Mouse (Mus musculus): ENCODE measurements around the gene Lrrc36. TPM values are rescaled to one million over a fixed set of nuclear protein-coding genes. Genes with fewer than 3 reads are reported as not detected.

Lrrc36 gene
- polyA plus RNA-seq, 1 experiment from 2014 or later = 0.12 TPM

DNA sequence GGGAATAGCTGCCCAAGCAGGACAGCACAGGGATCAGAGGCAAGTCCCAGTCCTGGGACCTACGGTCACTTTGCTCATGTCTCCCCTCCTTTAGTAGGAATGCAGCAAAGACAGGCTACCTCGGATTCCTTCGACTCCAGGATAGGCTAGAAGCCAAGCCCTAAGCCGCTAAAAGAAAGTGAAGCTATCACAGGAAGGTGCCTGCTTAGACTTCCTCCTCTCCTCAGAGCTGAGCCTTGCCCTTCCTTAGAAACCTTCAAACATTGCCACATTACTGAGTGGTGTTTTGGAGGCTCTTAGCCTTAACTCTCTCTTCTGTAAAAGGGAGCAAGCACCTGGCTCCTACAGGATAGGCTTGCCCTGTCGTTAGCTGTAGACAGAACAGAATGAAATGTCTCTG is 61.3 kb downstream of the Lrrc36 start:
- Histone ChIP-seq H3K4me3 (replicated peaks) (no peak overlapping the region), H3K27me3 (peaks cover 92% of the 10 kb centered on the region), H3K9ac (no peak overlapping the region), H3K9me3 (replicated peaks) (no peaks in the 10 kb centered on the region), H3K4me2 (no peak overlapping the region), H3K27ac (replicated peaks) (no peak overlapping the region), H3K36me3 (replicated peaks) (no peaks in the 10 kb centered on the region), H3K4me1 (replicated peaks) (peaks cover 51% of the 10 kb centered on the region)
- ATAC-seq (ENCODE audit: insufficient read depth) = no peak
- 22% methylated on average over 5 of the region's 5 CpGs for WGBS (ENCODE audit: insufficient replicate concordance)

DNA sequence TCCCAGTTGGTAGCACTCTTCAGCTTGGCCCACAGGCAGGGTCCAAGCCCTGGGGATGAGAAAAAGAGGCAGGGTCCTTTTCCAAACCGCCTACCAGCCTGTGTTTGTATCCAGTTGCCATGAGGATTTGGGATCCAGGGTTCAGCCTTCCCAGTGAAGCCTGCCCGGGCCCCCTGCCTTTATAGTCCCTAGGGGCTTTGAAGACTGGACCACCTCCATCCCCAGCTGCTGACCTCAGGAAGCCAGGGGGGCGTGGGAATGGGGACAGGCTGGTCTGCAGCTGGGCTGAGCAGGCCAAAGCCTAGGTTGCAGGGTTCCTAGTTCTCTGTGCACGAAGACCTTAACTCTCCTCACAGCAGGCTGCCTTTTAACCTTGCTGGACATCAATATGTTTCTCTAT is 61.9 kb downstream of the Lrrc36 start:
- Histone ChIP-seq H3K36me3 (replicated peaks) (no peaks in the 10 kb centered on the region), H3K9me3 (replicated peaks) (no peaks in the 10 kb centered on the region), H3K4me2 (no peak overlapping the region), H3K27me3 (peaks cover 92% of the 10 kb centered on the region), H3K27ac (replicated peaks) (no peak overlapping the region), H3K9ac (no peak overlapping the region), H3K4me3 (replicated peaks) (no peak overlapping the region), H3K4me1 (replicated peaks) (peaks cover 45% of the 10 kb centered on the region)
- ATAC-seq (ENCODE audit: insufficient read depth) = no peak
- 63% methylated on average over 4 of the region's 4 CpGs for WGBS (ENCODE audit: insufficient replicate concordance)

DNA sequence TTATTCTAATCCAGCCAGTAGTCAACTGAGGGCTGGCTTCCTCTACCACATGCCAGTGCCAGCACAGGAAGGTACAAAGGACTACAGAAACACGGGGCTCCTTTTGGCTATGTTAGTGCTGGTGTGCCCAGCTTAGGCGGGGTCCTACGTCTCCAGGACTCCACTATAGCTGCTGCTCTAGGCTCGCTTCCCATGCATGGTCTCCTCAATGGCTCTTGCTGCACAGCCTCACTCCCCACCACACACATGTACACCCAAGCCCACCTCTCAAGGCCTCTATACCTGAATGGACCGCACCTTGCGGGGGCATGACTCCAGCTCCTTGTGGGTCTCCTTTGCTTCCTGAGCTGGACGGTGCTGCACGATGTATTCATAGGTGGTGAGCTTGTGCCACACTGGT is 62.4 kb downstream of the Lrrc36 start:
- Histone ChIP-seq H3K36me3 (replicated peaks) (no peaks in the 10 kb centered on the region), H3K4me1 (replicated peaks) (peaks cover 40% of the 10 kb centered on the region), H3K4me2 (no peak overlapping the region), H3K9ac (no peak overlapping the region), H3K27me3 (peaks cover 87% of the 10 kb centered on the region), H3K27ac (replicated peaks) (no peak overlapping the region), H3K4me3 (replicated peaks) (no peak overlapping the region), H3K9me3 (replicated peaks) (no peaks in the 10 kb centered on the region)
- ATAC-seq (ENCODE audit: insufficient read depth) = no peak
- 80% methylated on average over 8 of the region's 8 CpGs for WGBS (ENCODE audit: insufficient replicate concordance)

DNA sequence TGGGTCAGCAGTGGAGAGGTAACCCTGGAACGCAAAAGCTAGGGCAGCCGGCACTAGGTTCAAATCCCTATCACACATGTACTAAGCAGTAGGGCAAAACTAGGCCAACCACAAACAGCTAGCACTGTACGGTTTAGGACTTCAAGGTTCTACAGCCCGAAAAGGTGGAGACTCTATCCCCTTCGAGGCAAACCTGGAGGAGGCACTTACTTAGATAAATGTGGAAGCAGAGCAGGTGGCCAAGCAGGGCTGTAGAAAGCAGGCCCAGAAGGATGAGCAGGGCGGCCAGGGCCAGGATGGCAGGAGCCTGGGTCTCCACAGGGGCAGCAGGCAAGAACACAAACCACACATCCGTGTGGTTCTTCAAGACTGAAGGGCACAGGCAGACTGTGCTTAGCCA is 62.8 kb downstream of the Lrrc36 start:
- H3K9me3 ChIP-seq (replicated peaks) = no peaks in the 10 kb centered on the region
- WGBS (ENCODE audit: insufficient replicate concordance) = 76% methylated on average over 7 of the region's 7 CpGs
- ATAC-seq (ENCODE audit: insufficient read depth) = no peak
- no peak overlapping the region for H3K4me3 ChIP-seq (replicated peaks)
- peaks cover 83% of the 10 kb centered on the region for H3K27me3 ChIP-seq
- no peak overlapping the region for H3K27ac ChIP-seq (replicated peaks)
- no peak overlapping the region for H3K4me2 ChIP-seq
- H3K9ac ChIP-seq = no peak overlapping the region
- H3K4me1 ChIP-seq (replicated peaks) = peaks cover 36% of the 10 kb centered on the region
- H3K36me3 ChIP-seq (replicated peaks) = no peaks in the 10 kb centered on the region

DNA sequence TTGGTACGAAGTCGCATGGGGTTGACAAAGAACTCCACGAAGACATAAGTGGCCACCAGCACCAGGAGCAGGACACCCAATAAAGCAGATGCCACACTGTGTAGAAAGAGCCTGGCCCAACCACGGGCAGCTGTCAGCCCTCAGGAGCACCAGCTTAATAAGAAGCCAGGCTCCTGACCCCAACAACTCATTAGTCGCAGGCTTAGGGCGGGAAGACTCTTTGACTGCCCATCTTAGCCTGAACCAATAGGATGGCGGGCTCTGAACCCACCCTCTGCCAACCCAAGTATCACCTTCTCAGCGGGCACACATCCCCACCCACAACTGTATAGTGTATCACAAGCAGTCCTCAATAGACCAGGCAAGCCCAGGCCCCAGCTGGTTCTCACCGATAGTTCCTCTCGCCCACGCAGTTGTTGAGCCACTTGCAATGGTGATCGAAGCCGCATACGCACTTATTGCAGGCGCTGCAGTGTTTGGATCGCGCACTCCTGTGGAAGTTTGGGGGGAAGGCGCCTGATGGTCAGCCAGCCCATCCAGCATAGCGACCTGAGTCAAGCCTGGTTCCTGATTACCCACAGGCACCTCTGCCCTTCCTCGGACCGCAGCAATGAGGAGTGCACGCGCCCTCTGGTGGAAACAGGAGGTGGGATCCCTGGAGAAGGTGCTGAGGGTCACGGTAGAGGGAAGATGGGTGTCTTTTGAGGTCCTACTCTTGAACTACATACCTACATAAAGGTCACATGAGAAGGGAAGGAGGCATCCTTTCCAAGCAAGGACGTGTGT is 63.5 kb downstream of the Lrrc36 start:
- Histone ChIP-seq H3K27ac (replicated peaks) (no peak overlapping the region), H3K4me2 (no peak overlapping the region), H3K4me1 (replicated peaks) (peaks cover 30% of the 10 kb centered on the region), H3K9me3 (replicated peaks) (no peaks in the 10 kb centered on the region), H3K9ac (no peak overlapping the region), H3K27me3 (peaks cover 76% of the 10 kb centered on the region), H3K36me3 (replicated peaks) (no peaks in the 10 kb centered on the region), H3K4me3 (replicated peaks) (no peak overlapping the region)
- WGBS (ENCODE audit: insufficient replicate concordance) = 41% methylated on average over 25 of the region's 25 CpGs
- no peak for ATAC-seq (ENCODE audit: insufficient read depth)

DNA sequence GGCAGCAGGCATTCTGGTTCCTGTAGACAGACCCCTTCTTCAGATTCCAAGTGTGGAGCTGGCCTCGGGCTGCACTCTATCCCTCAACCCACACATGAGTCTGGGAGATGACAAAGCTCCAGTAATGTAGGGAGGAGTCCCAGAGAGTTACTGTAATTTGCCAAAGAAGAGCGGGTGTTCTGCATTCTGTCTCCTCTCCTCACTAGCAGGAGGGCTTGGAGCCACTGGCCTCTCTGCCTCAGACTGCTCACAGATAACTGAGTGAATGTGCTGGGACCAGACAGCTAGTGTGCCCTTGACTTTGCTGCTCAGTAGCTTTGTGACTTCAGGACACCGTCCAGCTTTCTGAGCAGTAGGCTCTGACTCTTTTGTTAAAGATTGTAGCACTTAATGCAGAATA is 64.4 kb downstream of the Lrrc36 start:
- H3K9me3 ChIP-seq (replicated peaks) = no peaks in the 10 kb centered on the region
- no peaks in the 10 kb centered on the region for H3K36me3 ChIP-seq (replicated peaks)
- H3K4me2 ChIP-seq = no peak overlapping the region
- H3K4me1 ChIP-seq (replicated peaks) = peaks cover 25% of the 10 kb centered on the region
- 69% methylated on average over 3 of the region's 3 CpGs for WGBS (ENCODE audit: insufficient replicate concordance)
- H3K9ac ChIP-seq = no peak overlapping the region
- peaks cover 66% of the 10 kb centered on the region for H3K27me3 ChIP-seq
- H3K27ac ChIP-seq (replicated peaks) = no peak overlapping the region
- no peak overlapping the region for H3K4me3 ChIP-seq (replicated peaks)
- no peak for ATAC-seq (ENCODE audit: insufficient read depth)

DNA sequence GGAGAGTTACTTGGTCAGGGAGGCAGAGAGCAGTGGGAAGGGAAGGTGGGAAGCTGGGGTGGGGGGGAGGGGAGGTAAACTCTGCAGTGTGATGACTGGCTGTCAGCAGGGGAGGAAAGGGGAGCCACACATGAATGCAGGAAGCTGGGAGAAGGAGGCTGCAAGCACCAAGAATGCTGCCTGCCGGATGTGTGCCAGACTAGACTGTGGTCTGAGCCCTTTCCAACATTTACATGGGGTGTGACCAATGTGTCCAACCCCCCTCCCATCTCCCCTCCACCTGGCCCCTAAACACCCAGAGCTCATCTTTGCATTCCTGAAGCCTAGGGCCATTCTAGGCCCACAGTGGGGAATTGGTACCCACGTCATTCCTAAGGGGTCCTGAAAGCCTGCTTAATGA is 67.6 kb downstream of the Lrrc36 start:
- H3K9ac ChIP-seq = no peak overlapping the region
- no peaks in the 10 kb centered on the region for H3K36me3 ChIP-seq (replicated peaks)
- no peaks in the 10 kb centered on the region for H3K9me3 ChIP-seq (replicated peaks)
- H3K27me3 ChIP-seq = peaks cover 34% of the 10 kb centered on the region
- H3K4me2 ChIP-seq = no peak overlapping the region
- no peak overlapping the region for H3K4me3 ChIP-seq (replicated peaks)
- 24% methylated on average over 2 of the region's 2 CpGs for WGBS (ENCODE audit: insufficient replicate concordance)
- ATAC-seq (ENCODE audit: insufficient read depth) = no peak
- H3K27ac ChIP-seq (replicated peaks) = no peak overlapping the region
- 0 out of 2 replicates have a peak, but pooled peaks cover 5% of the 10 kb centered on the region for H3K4me1 ChIP-seq (replicated peaks)

DNA sequence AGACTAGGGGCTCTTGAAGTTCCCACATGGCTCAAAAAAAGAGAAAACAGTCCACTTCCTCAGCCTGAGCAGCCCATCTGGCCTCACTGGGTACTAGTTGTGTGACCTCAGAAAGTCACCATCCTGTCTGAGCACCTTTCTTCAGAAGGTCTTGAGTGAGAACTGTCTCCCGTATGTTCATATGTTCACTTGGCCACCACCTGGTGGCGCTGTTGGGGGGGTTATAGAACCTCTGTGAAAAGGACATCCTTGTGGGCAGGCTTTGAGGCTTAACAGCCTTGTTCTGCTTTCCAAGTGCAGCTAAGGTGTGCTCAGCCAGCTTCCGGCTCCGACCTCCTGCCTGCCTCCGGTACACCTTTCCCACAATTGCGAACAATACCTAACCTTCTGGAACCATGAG is 68.1 kb downstream of the Lrrc36 start:
- no peaks in the 10 kb centered on the region for H3K36me3 ChIP-seq (replicated peaks)
- WGBS (ENCODE audit: insufficient replicate concordance) = 63% methylated on average over 6 of the region's 6 CpGs
- no peak for ATAC-seq (ENCODE audit: insufficient read depth)
- no peaks in the 10 kb centered on the region for H3K9me3 ChIP-seq (replicated peaks)
- peaks cover 30% of the 10 kb centered on the region for H3K27me3 ChIP-seq
- no peak overlapping the region for H3K9ac ChIP-seq
- H3K4me2 ChIP-seq = no peak overlapping the region
- H3K4me3 ChIP-seq (replicated peaks) = no peak overlapping the region
- H3K4me1 ChIP-seq (replicated peaks) = 0 out of 2 replicates have a peak, but pooled peaks cover 5% of the 10 kb centered on the region
- H3K27ac ChIP-seq (replicated peaks) = no peak overlapping the region

DNA sequence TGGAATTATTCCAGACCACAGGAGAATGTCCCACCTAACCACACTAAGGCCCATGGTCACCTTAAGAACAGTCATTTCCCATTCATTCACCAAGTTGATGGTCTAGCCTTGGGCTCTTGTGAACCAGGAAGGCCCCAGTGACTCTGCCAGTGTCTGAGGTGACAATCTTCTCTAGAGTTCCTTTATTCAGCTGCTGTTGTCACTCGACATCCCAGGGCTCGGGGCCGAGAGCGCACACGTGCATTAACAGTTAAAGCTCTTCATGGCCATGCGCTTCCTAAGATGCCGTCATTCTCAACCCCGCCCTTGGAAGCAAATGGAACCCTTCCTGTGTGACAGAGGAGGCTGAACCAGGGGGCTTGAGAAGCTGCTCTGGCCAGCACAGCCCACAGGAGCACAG is 68.8 kb downstream of the Lrrc36 start:
- Histone ChIP-seq H3K4me1 (replicated peaks) (no peaks in the 10 kb centered on the region), H3K9me3 (replicated peaks) (no peaks in the 10 kb centered on the region), H3K27me3 (peaks cover 25% of the 10 kb centered on the region), H3K9ac (no peak overlapping the region), H3K36me3 (replicated peaks) (no peaks in the 10 kb centered on the region), H3K27ac (replicated peaks) (no peak overlapping the region), H3K4me3 (replicated peaks) (no peak overlapping the region), H3K4me2 (no peak overlapping the region)
- ATAC-seq (ENCODE audit: insufficient read depth) = no peak
- 78% methylated on average over 8 of the region's 8 CpGs for WGBS (ENCODE audit: insufficient replicate concordance)

DNA sequence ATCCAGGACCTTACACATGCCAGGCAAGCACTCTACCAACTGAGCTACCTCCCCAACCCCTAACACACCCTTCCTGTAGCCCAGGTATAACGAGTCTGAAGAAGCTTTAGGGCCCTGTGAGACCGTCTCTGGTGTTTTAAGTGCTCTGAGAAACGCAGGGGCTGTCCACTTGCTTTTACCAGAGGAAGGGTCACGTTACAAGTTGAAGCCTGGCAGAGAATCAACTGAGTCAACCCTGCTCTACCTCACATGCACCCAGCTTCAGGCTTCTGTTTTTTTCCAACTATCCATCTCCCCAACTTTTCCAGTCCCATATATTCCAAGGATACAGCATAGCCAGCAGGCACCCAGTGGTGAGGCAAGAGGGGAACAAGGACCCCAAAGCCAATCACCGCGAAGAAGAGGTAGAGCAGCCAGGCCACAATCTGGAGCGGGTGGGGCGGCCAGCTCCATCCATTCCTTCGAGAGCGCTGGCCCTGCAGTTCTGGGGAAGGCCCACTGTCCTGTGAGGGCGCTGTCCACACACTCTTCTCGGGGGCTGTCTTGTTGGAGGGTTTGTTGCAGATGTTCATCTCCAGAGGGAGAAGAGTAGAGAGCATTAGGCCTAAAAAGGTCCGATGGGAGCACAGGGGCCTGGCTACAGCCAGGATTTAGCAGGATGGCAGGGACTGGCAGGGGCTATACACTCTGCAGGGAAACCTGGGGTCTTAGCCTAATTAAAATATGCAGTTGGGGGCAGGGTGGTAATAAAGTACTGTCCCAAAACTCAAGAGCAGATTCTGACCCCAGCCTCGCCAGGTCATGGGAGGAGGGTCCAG is 70.0 kb downstream of the Lrrc36 start:
- ATAC-seq (ENCODE audit: insufficient read depth) = no peak
- H3K36me3 ChIP-seq (replicated peaks) = no peaks in the 10 kb centered on the region
- WGBS (ENCODE audit: insufficient replicate concordance) = 52% methylated on average over 14 of the region's 14 CpGs

DNA sequence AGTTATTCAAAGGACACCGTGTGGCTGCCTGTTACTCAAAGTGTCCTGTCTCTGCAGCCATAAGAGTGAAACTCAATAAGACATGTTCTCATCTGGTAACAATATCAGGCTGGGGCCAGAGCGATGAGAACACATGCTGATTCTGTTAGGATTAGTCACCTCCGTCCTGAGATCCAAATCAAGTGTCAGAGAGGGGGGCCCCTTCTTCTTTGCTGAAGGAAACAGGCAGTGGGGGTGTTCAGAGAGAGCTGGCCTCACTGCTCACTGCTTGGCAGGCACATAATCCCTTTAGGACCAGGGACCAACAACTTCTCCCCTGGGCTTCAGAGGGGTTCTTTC is 70.6 kb downstream of the Lrrc36 start:
- no peak for ATAC-seq (ENCODE audit: insufficient read depth)
- Histone ChIP-seq H3K27me3 (peaks cover 9% of the 10 kb centered on the region; the same call in 1 of the 2 replicates), H3K4me3 (replicated peaks) (no peak overlapping the region), H3K27ac (replicated peaks) (no peak overlapping the region), H3K36me3 (replicated peaks) (no peaks in the 10 kb centered on the region), H3K4me1 (replicated peaks) (no peaks in the 10 kb centered on the region), H3K9ac (no peak overlapping the region), H3K9me3 (replicated peaks) (no peaks in the 10 kb centered on the region), H3K4me2 (no peak overlapping the region)
- 67% methylated on average over 3 of the region's 3 CpGs for WGBS (ENCODE audit: insufficient replicate concordance)

More for the DNA sequence above, 70.0 kb downstream of the Lrrc36 start:
- Histone ChIP-seq H3K27ac (replicated peaks) (no peak overlapping the region), H3K4me2 (no peak overlapping the region), H3K9ac (no peak overlapping the region), H3K9me3 (replicated peaks) (no peaks in the 10 kb centered on the region), H3K4me3 (replicated peaks) (no peak overlapping the region), H3K27me3 (peaks cover 15% of the 10 kb centered on the region; the same call in 1 of the 2 replicates), H3K4me1 (replicated peaks) (no peaks in the 10 kb centered on the region)

All from liver, embryonic 15.5 days (tissue).